Mouse (Mus musculus): ENCODE measurements around the gene Cmah. TPM values are rescaled to one million over a fixed set of nuclear protein-coding genes. Genes with fewer than 3 reads are reported as not detected.
A peak's percentile ranks its signal among the peaks of the same experiment; 100 is the strongest.

Gene Cmah
- polyA plus RNA-seq, 1 experiment = 13.7 TPM

DNA sequence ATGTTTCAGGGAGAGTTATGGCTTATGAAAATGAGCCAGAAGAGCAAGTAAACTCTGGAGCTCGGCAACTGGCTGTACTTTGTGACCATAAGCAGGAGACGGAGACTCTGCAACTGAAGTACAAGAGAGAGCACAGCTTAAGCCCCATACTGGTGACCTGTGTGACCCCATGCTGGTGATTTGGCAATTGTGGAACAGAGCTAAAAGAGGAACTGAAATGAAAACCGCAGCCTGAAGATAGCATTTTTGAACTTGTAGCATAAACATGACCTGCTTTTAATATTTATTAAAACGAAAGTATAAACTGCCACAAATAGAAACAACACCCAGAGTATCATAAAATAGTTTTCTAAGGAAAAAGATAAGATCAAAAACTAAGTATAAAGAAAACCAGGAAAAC, 117.5 kb downstream of the Cmah start:
- Histone ChIP-seq H3K4me3 (ENCODE audit: extremely low read depth, insufficient read depth, insufficient read length) (no peak overlapping the region), H3K27ac (ENCODE audit: insufficient read depth, low read length) (peak overlapping the region; percentile 38; the same call in 1 of the 2 replicates), H3K4me1 (ENCODE audit: control insufficient read depth, insufficient read depth, insufficient read length) (peaks cover 16% of the 10 kb centered on the region; the same call in 1 of the 2 replicates), H3K36me3 (ENCODE audit: control insufficient read depth, insufficient read depth, low read length) (peaks cover 34% of the 10 kb centered on the region), H3K27me3 (ENCODE audit: control insufficient read depth, insufficient read depth, low read length) (no peaks in the 10 kb centered on the region)
- TF ChIP-seq POLR2A (IDR thresholded peaks at IDR 0.05; ENCODE audit: low read depth, low read length) = no peak
- TF ChIP-seq CTCF (IDR thresholded peaks at IDR 0.05; ENCODE audit: extremely low read depth, insufficient read depth, insufficient read length, insufficient replicate concordance) = no peak
- 6% methylated on average over 4 of the region's 4 CpGs for WGBS
- peak; percentile 39 to 51 for DNase-seq (ENCODE audit: low read depth in 1 of 2, low spot score in 2 of 2)

DNA sequence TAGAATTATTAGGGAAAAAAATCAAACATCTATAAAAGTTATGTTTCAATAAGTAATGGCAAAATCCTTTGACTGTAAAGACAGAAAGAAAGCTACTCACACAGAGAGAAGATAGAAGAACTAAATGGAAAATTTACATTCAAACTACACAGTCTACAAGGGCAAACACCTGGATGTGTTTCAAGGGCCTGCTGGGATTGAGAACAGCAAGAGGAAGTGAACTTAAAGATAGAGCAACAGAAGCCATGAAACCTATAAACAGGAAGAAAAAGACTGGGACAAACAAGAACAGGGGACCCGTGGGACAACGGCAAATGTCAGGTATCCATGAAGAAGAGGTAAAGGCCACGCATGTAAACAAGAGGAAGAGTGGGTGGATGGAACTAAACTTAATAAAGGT, 118.0 kb downstream of the Cmah start:
- DNase-seq (ENCODE audit: low read depth in 1 of 2, low spot score in 2 of 2) = no peak
- H3K27me3 ChIP-seq (ENCODE audit: control insufficient read depth, insufficient read depth, low read length) = no peaks in the 10 kb centered on the region
- TF ChIP-seq POLR2A (IDR thresholded peaks at IDR 0.05; ENCODE audit: low read depth, low read length) = no peak
- no peak for TF ChIP-seq CTCF (IDR thresholded peaks at IDR 0.05; ENCODE audit: extremely low read depth, insufficient read depth, insufficient read length, insufficient replicate concordance)
- 27% methylated on average over 3 of the region's 3 CpGs for WGBS
- H3K27ac ChIP-seq (ENCODE audit: insufficient read depth, low read length) = peak overlapping the region; percentile 45
- H3K4me3 ChIP-seq (ENCODE audit: extremely low read depth, insufficient read depth, insufficient read length) = no peak overlapping the region
- peaks cover 16% of the 10 kb centered on the region; the same call in 1 of the 2 replicates for H3K4me1 ChIP-seq (ENCODE audit: control insufficient read depth, insufficient read depth, insufficient read length)
- H3K36me3 ChIP-seq (ENCODE audit: control insufficient read depth, insufficient read depth, low read length) = peaks cover 35% of the 10 kb centered on the region

DNA sequence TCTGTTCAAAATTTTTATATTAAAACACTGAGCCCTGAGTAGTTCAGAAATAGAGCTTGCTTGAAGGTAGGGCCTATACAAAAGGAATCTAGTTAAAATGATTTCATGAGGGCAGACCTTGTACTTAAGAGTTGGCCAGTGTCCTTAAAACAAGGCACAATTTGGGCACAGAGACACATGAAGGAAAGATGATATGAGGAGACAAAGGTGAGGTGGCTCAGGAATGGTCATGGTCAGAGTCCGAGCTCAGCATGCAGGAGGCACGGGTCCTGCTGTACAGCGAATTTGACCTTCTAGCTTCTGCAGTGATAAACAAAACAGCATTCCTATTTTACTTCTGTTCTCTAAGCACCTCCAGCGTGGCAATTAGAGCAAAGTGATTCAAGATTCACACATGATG, 118.9 kb downstream of the Cmah start:
- Histone ChIP-seq H3K36me3 (ENCODE audit: control insufficient read depth, insufficient read depth, low read length) (peaks cover 34% of the 10 kb centered on the region), H3K4me3 (ENCODE audit: extremely low read depth, insufficient read depth, insufficient read length) (no peak overlapping the region), H3K4me1 (ENCODE audit: control insufficient read depth, insufficient read depth, insufficient read length) (peaks cover 16% of the 10 kb centered on the region; the same call in 1 of the 2 replicates), H3K27ac (ENCODE audit: insufficient read depth, low read length) (no peak overlapping the region), H3K27me3 (ENCODE audit: control insufficient read depth, insufficient read depth, low read length) (no peaks in the 10 kb centered on the region)
- no peak for TF ChIP-seq CTCF (IDR thresholded peaks at IDR 0.05; ENCODE audit: extremely low read depth, insufficient read depth, insufficient read length, insufficient replicate concordance)
- no peak for TF ChIP-seq POLR2A (IDR thresholded peaks at IDR 0.05; ENCODE audit: low read depth, low read length)
- 83% methylated on average over 4 of the region's 4 CpGs for WGBS
- no peak for DNase-seq (ENCODE audit: low read depth in 1 of 2, low spot score in 2 of 2)

DNA sequence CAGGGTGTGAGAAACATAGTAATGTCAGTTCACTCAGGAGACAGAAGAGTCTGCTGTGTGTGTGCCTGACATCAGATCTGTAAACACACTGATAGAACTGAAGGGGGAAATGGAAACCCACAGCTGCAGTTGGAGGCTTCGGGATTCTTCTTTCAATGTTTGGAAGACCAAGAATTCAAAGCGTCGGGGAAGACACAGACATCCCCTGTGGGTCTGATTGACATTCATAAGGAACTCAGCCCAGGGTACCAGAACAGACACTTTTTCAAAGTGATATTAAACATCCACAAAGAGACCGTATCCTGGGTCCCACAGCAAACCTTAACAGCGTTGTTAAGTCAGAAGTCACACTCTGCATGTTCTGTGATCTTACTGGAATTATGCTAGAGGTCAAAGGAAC, 119.8 kb downstream of the Cmah start:
- WGBS = 58% methylated on average over 5 of the region's 5 CpGs
- H3K36me3 ChIP-seq (ENCODE audit: control insufficient read depth, insufficient read depth, low read length) = peaks cover 33% of the 10 kb centered on the region
- no peak for DNase-seq (ENCODE audit: low read depth in 1 of 2, low spot score in 2 of 2)
- no peak overlapping the region for H3K27ac ChIP-seq (ENCODE audit: insufficient read depth, low read length)
- no peak for TF ChIP-seq CTCF (IDR thresholded peaks at IDR 0.05; ENCODE audit: extremely low read depth, insufficient read depth, insufficient read length, insufficient replicate concordance)
- no peak for TF ChIP-seq POLR2A (IDR thresholded peaks at IDR 0.05; ENCODE audit: low read depth, low read length)
- H3K4me1 ChIP-seq (ENCODE audit: control insufficient read depth, insufficient read depth, insufficient read length) = peaks cover 16% of the 10 kb centered on the region; the same call in 1 of the 2 replicates
- no peak overlapping the region for H3K4me3 ChIP-seq (ENCODE audit: extremely low read depth, insufficient read depth, insufficient read length)
- no peaks in the 10 kb centered on the region for H3K27me3 ChIP-seq (ENCODE audit: control insufficient read depth, insufficient read depth, low read length)

DNA sequence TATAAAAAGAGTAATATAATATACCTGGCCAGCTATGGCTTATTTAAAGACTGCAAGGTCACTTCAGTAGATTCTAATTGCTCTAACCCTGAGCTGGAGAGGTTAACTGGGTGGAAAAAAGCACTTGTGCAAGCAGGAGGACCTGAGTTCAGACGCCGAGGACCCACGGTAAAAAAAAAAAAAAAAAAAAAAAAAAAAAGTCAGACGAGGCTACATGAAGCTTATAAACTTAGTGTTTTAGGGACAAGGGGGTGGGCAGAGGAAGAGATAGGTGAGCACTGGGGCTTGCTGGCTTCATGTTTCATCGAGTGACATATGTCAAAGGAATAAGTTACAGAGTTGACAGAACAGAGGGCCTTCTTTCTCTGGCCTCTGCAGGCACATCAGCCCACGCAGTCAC, 121.4 kb downstream of the Cmah start:
- Histone ChIP-seq H3K27me3 (ENCODE audit: control insufficient read depth, insufficient read depth, low read length) (no peaks in the 10 kb centered on the region), H3K4me3 (ENCODE audit: extremely low read depth, insufficient read depth, insufficient read length) (no peak overlapping the region), H3K36me3 (ENCODE audit: control insufficient read depth, insufficient read depth, low read length) (peaks cover 33% of the 10 kb centered on the region), H3K4me1 (ENCODE audit: control insufficient read depth, insufficient read depth, insufficient read length) (peaks cover 11% of the 10 kb centered on the region; the same call in 1 of the 2 replicates), H3K27ac (ENCODE audit: insufficient read depth, low read length) (no peak overlapping the region)
- DNase-seq (ENCODE audit: low read depth in 1 of 2, low spot score in 2 of 2) = no peak
- WGBS = 81% methylated on average over 6 of the region's 6 CpGs
- TF ChIP-seq CTCF (IDR thresholded peaks at IDR 0.05; ENCODE audit: extremely low read depth, insufficient read depth, insufficient read length, insufficient replicate concordance) (no peak), POLR2A (IDR thresholded peaks at IDR 0.05; ENCODE audit: low read depth, low read length) (no peak)

DNA sequence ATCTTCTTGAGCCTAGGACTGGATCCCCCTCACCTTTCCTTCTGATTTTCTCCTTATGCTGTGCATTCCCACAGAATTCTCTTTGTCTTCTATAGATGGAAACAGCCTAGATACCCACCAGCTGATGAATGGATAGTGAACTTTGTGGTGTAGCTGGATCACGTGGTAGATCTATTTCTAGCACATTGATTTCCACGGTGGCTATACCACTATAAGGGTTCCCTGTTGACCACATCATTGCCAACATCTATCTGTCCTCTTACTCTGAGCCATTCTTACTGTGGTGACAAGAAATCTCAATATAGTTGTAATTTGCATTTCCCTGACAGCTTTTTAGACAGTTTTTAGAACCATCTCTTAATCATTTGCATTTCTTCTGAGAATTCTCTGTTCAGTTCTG, 124.3 kb downstream of the Cmah start:
- peaks cover 30% of the 10 kb centered on the region for H3K36me3 ChIP-seq (ENCODE audit: control insufficient read depth, insufficient read depth, low read length)
- TF ChIP-seq CTCF (IDR thresholded peaks at IDR 0.05; ENCODE audit: extremely low read depth, insufficient read depth, insufficient read length, insufficient replicate concordance) (no peak), POLR2A (IDR thresholded peaks at IDR 0.05; ENCODE audit: low read depth, low read length) (no peak)

DNA sequence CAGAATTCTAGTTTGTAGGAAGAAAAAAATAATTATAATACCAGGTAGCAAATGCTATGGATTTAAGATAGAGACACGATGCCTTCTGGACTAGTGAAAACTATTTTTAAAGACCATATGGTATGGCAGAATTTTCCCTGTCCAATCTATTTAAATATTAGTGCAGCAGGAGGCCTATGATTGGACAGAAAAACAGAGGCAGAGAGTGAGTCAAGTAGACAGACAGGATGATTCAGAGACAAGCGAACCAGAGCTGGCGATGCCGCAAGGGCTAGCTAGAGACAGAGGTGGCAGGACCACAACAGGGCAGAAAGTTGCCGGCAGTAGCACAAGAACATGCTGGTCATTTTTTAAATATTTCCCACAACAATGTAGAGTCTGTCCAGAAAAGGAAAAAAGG, 126.5 kb downstream of the Cmah start:
- no peak overlapping the region for H3K27ac ChIP-seq (ENCODE audit: insufficient read depth, low read length)
- no peak overlapping the region for H3K4me3 ChIP-seq (ENCODE audit: extremely low read depth, insufficient read depth, insufficient read length)
- TF ChIP-seq CTCF (IDR thresholded peaks at IDR 0.05; ENCODE audit: extremely low read depth, insufficient read depth, insufficient read length, insufficient replicate concordance) = no peak
- TF ChIP-seq POLR2A (IDR thresholded peaks at IDR 0.05; ENCODE audit: low read depth, low read length) = no peak
- H3K27me3 ChIP-seq (ENCODE audit: control insufficient read depth, insufficient read depth, low read length) = no peaks in the 10 kb centered on the region
- H3K4me1 ChIP-seq (ENCODE audit: control insufficient read depth, insufficient read depth, insufficient read length) = no peaks in the 10 kb centered on the region
- DNase-seq (ENCODE audit: low read depth in 1 of 2, low spot score in 2 of 2) = no peak
- H3K36me3 ChIP-seq (ENCODE audit: control insufficient read depth, insufficient read depth, low read length) = peaks cover 30% of the 10 kb centered on the region
- 95% methylated on average over 5 of the region's 5 CpGs for WGBS

More for the DNA sequence above, 124.3 kb downstream of the Cmah start:
- Histone ChIP-seq H3K27me3 (ENCODE audit: control insufficient read depth, insufficient read depth, low read length) (no peaks in the 10 kb centered on the region), H3K4me3 (ENCODE audit: extremely low read depth, insufficient read depth, insufficient read length) (no peak overlapping the region), H3K27ac (ENCODE audit: insufficient read depth, low read length) (no peak overlapping the region), H3K4me1 (ENCODE audit: control insufficient read depth, insufficient read depth, insufficient read length) (no peaks in the 10 kb centered on the region)
- DNase-seq (ENCODE audit: low read depth in 1 of 2, low spot score in 2 of 2) = no peak
- WGBS = 22% methylated on average over 2 of the region's 2 CpGs

Measured in spleen, adult 2 months (tissue).